Mouse (Mus musculus): ENCODE results near the gene Susd4. TPM values are rescaled to one million over a fixed set of nuclear protein-coding genes. Genes with fewer than 3 reads are reported as not detected.

Susd4 gene
- polyA plus RNA-seq, 1 experiment, result 0.93 TPM

- no peaks in the 10 kb centered on the region for H3K4me1 ChIP-seq (ENCODE audit: control insufficient read depth, insufficient read depth, low read length)
- peak; percentile 45; the same call in 1 of the 2 replicates for TF ChIP-seq CTCF (IDR thresholded peaks at IDR 0.05; ENCODE audit: borderline replicate concordance, insufficient read depth, low read length)
- no peak for TF ChIP-seq POLR2A (IDR thresholded peaks at IDR 0.05; ENCODE audit: low read depth, low read length)
- H3K27ac ChIP-seq (ENCODE audit: insufficient read depth, low read length), result no peak overlapping the region
- H3K4me3 ChIP-seq (ENCODE audit: insufficient read depth, low read length), result no peak overlapping the region
Observed at GRCm38 (mm10) chr1:182868432-182869113, 104.9 kb downstream of the Susd4 start.

GRCm38 (mm10) chr1:182869114-182869456 is 105.4 kb downstream of the Susd4 start:
- no peak overlapping the region for H3K27ac ChIP-seq (ENCODE audit: insufficient read depth, low read length)
- TF ChIP-seq CTCF (IDR thresholded peaks at IDR 0.05; ENCODE audit: borderline replicate concordance, insufficient read depth, low read length) (no peak), POLR2A (IDR thresholded peaks at IDR 0.05; ENCODE audit: low read depth, low read length) (no peak)
- H3K4me3 ChIP-seq (ENCODE audit: insufficient read depth, low read length), result no peak overlapping the region
- no peaks in the 10 kb centered on the region for H3K4me1 ChIP-seq (ENCODE audit: control insufficient read depth, insufficient read depth, low read length)

GRCm38 (mm10) chr1:182878156-182878555 is 114.5 kb downstream of the Susd4 start:
- TF ChIP-seq CTCF (IDR thresholded peaks at IDR 0.05; ENCODE audit: borderline replicate concordance, insufficient read depth, low read length), result no peak
- TF ChIP-seq POLR2A (IDR thresholded peaks at IDR 0.05; ENCODE audit: low read depth, low read length), result no peak
- Histone ChIP-seq H3K4me1 (ENCODE audit: control insufficient read depth, insufficient read depth, low read length) (no peaks in the 10 kb centered on the region), H3K27ac (ENCODE audit: insufficient read depth, low read length) (no peak overlapping the region), H3K4me3 (ENCODE audit: insufficient read depth, low read length) (no peak overlapping the region)

DNA sequence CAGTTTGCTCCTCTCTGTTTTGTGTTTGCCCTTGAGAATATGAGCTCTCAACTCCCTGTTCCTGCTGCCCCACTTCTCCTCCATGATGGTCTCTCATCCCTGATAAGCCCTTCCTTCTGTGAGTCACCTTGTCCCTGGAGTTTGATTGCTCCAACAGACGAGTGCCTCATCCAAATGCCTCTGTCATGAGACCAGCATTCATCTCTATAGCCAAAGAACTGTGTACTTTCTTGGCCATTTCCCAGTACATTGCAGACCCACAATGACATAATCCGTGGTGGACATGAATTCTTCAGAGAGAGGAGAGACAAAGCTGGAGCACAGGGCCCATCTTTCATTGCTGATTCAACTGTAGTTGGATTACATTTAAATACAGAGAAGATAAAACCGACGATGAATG is 115.1 kb downstream of the Susd4 start:
- no peaks in the 10 kb centered on the region for H3K4me1 ChIP-seq (ENCODE audit: control insufficient read depth, insufficient read depth, low read length)
- TF ChIP-seq POLR2A (IDR thresholded peaks at IDR 0.05; ENCODE audit: low read depth, low read length), result no peak
- no peak for TF ChIP-seq CTCF (IDR thresholded peaks at IDR 0.05; ENCODE audit: borderline replicate concordance, insufficient read depth, low read length)
- H3K27ac ChIP-seq (ENCODE audit: insufficient read depth, low read length), result no peak overlapping the region
- H3K4me3 ChIP-seq (ENCODE audit: insufficient read depth, low read length), result no peak overlapping the region

- Histone ChIP-seq H3K4me3 (ENCODE audit: insufficient read depth, low read length) (no peak overlapping the region), H3K27ac (ENCODE audit: insufficient read depth, low read length) (no peak overlapping the region), H3K4me1 (ENCODE audit: control insufficient read depth, insufficient read depth, low read length) (no peaks in the 10 kb centered on the region)
- TF ChIP-seq CTCF (IDR thresholded peaks at IDR 0.05; ENCODE audit: borderline replicate concordance, insufficient read depth, low read length) (no peak), POLR2A (IDR thresholded peaks at IDR 0.05; ENCODE audit: low read depth, low read length) (no peak)
Observed at GRCm38 (mm10) chr1:182881246-182881645, 117.6 kb downstream of the Susd4 start.

GRCm38 (mm10) chr1:182882611-182883010 is 119.0 kb downstream of the Susd4 start:
- TF ChIP-seq POLR2A (IDR thresholded peaks at IDR 0.05; ENCODE audit: low read depth, low read length), result no peak
- Histone ChIP-seq H3K4me1 (ENCODE audit: control insufficient read depth, insufficient read depth, low read length) (no peaks in the 10 kb centered on the region), H3K4me3 (ENCODE audit: insufficient read depth, low read length) (no peak overlapping the region), H3K27ac (ENCODE audit: insufficient read depth, low read length) (no peak overlapping the region)

GRCm38 (mm10) chr1:182895698-182896097 is 132.0 kb downstream of the Susd4 start:
- Histone ChIP-seq H3K27ac (ENCODE audit: insufficient read depth, low read length) (no peak overlapping the region), H3K4me3 (ENCODE audit: insufficient read depth, low read length) (no peak overlapping the region), H3K4me1 (ENCODE audit: control insufficient read depth, insufficient read depth, low read length) (no peaks in the 10 kb centered on the region)
- TF ChIP-seq CTCF (IDR thresholded peaks at IDR 0.05; ENCODE audit: borderline replicate concordance, insufficient read depth, low read length) (peak; percentile 57; the same call in 1 of the 2 replicates), POLR2A (IDR thresholded peaks at IDR 0.05; ENCODE audit: low read depth, low read length) (no peak)

DNA sequence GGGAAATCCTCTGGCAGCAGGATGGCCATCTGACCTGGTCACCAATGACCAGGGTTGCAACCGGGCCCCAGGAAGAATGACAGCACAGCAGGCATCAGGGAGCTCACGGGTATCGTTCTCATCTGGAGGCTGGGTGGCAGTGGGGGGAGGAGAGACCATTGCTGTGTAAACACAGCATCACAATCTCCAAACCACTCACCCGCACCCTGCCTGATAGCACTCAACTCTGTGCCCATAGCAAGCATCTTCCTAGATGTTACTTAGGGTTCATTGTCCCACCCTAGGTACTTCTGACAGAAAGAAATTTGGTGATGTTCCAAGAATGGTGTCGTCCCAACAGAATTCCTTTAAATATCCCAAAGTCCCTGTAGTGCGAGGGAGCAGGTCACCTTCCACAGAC is 133.4 kb downstream of the Susd4 start:
- TF ChIP-seq CTCF (IDR thresholded peaks at IDR 0.05; ENCODE audit: borderline replicate concordance, insufficient read depth, low read length) (no peak), POLR2A (IDR thresholded peaks at IDR 0.05; ENCODE audit: low read depth, low read length) (no peak)

GRCm38 (mm10) chr1:182897506-182898138 is 134.0 kb downstream of the Susd4 start:
- Histone ChIP-seq H3K4me3 (ENCODE audit: insufficient read depth, low read length) (no peak overlapping the region), H3K4me1 (ENCODE audit: control insufficient read depth, insufficient read depth, low read length) (0 out of 2 replicates have a peak, but pooled peaks cover 2% of the 10 kb centered on the region), H3K27ac (ENCODE audit: insufficient read depth, low read length) (no peak overlapping the region)
- no peak for TF ChIP-seq POLR2A (IDR thresholded peaks at IDR 0.05; ENCODE audit: low read depth, low read length)
- no peak for TF ChIP-seq CTCF (IDR thresholded peaks at IDR 0.05; ENCODE audit: borderline replicate concordance, insufficient read depth, low read length)

More for the DNA sequence above, 133.4 kb downstream of the Susd4 start:
- Histone ChIP-seq H3K27ac (ENCODE audit: insufficient read depth, low read length) (no peak overlapping the region), H3K4me3 (ENCODE audit: insufficient read depth, low read length) (no peak overlapping the region), H3K4me1 (ENCODE audit: control insufficient read depth, insufficient read depth, low read length) (0 out of 2 replicates have a peak, but pooled peaks cover 2% of the 10 kb centered on the region)

DNA sequence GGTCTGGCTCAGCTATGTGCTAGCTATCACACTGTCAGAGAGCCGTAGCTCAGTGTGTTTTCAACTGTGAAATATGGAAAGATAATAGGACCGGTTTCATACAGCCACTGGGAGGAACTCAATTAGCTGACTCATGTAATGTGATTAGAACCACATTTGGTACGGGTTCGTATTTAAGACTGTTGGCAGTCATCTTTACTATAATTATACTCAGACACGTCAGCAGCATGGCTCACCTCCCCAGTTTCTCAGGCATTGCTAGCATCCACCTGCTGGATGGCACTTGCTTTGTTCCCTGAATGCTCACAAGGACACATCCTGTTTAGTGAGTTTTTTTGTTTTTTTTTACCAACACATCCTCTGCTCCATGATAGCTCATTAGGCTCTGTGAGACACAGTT is 138.4 kb downstream of the Susd4 start:
- no peak overlapping the region for H3K4me3 ChIP-seq (ENCODE audit: insufficient read depth, low read length)
- TF ChIP-seq CTCF (IDR thresholded peaks at IDR 0.05; ENCODE audit: borderline replicate concordance, insufficient read depth, low read length) (no peak), POLR2A (IDR thresholded peaks at IDR 0.05; ENCODE audit: low read depth, low read length) (no peak)
- H3K27ac ChIP-seq (ENCODE audit: insufficient read depth, low read length), result no peak overlapping the region
- H3K4me1 ChIP-seq (ENCODE audit: control insufficient read depth, insufficient read depth, low read length), result 0 out of 2 replicates have a peak, but pooled peaks cover 2% of the 10 kb centered on the region
